Mouse (Mus musculus) thymus, postnatal 0 days (tissue): ENCODE measurements around the gene Nlrx1. TPM values are rescaled to one million over a fixed set of nuclear protein-coding genes. Genes with fewer than 3 reads are reported as not detected.
A peak's percentile ranks its signal among the peaks of the same experiment; 100 is the strongest.
"Not testable (repeated sequence)": the region's sequence is repeated elsewhere in the genome, so short reads cannot be mapped to it uniquely, and the experiment has no call there.

ENCODE experiments used
- DNase-seq: peaks from one replicate; pipeline ENCODE4 v3.0.0-alpha.2; 2015; ENCODE audit warnings: low spot score
- polyA plus RNA-seq: library from polyadenylated mRNA; unstranded; fragments of >200 nt; fragmentation: Nextera tagmentation; extraction: Ambion mirVana; gene quantifications from 2 replicates; pipeline ENCODE4 v1.2.1, GENCODE M21; 2015

The Nlrx1 gene
- polyA plus RNA-seq, result 5.9 and 6.3 TPM in 2 replicates

DNA sequence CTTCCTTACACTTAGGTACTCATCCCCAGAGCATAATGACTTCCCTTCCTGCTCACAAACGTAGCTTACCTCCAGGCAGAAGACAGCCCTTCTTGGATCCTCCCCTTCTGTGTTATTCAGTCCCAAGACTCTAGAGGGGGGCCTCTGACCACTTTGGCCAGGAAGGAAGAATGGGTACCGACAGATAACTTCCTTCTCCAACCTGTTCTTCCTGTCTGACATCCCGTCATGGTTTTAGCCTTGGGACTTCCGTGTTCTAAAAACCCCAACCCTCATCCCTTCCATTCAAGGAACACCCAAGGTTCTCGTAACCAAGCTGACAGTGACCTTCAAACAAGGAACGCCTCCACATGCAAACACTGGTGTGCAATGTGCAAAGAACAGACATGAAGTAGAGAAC lies at the start of gene Nlrx1:
TSS of gene Nlrx1 (minus strand) at position 168 of the 400 bp plus-strand sequence.
- DNase-seq, result no peak

GRCm38 (mm10) chr9:44317452-44317851 lies 49.1 kb upstream of the Nlrx1 start:
- DNase-seq, result no peak

GRCm38 (mm10) chr9:44314910-44315309 lies 46.5 kb upstream of the Nlrx1 start:
- no peak for DNase-seq

GRCm38 (mm10) chr9:44314257-44314547 lies 45.8 kb upstream of the Nlrx1 start:
- no peak for DNase-seq

GRCm38 (mm10) chr9:44313476-44314256 lies 45.3 kb upstream of the Nlrx1 start:
- no peak for DNase-seq

- no peak for DNase-seq
These were observed 43.0 kb upstream of the Nlrx1 start for GRCm38 (mm10) chr9:44311136-44312134.

- DNase-seq, result no peak
These were observed 42.3 kb upstream of the Nlrx1 start for GRCm38 (mm10) chr9:44310750-44311135.

GRCm38 (mm10) chr9:44309756-44310155 lies 41.4 kb upstream of the Nlrx1 start:
- DNase-seq, result no peak

DNA sequence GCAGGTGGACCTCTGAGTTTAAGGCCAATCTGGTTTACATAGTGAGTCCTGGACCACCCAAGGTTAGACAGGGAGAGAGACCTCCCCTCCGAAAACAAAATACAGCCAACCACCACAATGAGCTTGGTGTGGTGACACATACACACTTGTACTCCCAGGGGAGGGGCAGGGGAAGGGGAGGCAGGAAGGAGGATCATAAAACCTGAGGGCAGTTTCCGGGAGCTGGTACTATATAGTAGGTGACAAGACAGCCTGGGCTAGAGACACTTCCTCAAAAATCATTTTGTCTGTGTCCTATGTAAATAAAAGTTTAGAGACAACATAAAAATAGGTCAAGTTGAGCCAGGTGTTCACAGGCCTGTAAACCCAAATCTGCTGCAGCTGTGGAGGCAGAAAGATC lies 38.8 kb upstream of the Nlrx1 start:
- peak; percentile 75 for DNase-seq

DNA sequence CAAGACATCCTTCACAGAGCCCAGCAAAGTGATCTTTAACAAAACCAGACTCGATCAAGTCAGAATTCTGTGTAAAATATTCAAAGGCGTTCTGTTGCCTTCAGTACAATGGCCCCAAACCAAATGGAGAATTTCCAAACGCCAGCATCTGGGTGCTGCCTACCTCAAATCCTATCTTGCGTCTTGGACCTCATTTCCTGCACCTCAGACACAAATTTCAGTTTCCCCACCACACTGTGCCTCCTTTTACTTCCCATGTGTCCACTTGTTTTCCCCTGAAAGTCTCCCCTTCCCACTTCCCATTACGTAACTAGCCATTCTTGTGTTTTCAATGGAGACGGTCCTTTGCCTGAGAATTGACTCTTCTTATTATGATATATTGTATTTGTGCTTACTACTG lies 38.1 kb upstream of the Nlrx1 start:
- no peak for DNase-seq

DNA sequence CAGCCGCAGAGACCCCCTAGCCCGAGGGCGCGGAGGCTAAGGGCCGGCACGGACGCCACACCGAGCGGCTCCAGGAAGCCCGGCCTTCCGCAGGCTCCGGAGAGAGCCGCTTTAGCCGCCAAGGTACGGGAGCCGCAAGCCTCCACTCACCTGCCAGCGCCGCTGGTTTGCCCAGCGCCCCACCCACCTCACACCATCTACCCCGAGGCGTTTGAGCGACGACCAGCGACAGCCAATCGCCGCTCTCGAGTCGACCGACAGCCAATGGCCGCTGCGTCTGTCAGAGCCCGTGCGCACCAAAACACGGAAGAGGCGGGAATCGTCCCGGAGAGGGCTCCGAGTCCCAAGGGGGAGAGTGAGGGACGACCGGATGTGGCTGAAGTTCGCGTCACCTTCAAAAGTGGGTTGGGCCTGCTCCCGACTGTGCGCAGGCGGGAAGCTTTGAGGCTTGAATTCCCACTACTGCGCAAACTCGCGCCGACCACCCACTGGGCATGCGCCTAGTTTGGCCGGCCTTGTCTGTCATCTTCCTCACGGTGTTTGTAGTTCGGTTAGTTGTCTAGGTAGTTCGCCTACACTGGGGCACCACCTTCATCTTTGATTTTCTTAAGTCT lies 37.2 kb upstream of the Nlrx1 start, which contains the start of gene Hinfp:
TSS of gene Hinfp (minus strand) at position 206 of the 614 bp plus-strand sequence.
- DNase-seq, result peak; percentile 99

- not testable (repeated sequence) for DNase-seq
These were observed 31.6 kb upstream of the Nlrx1 start for GRCm38 (mm10) chr9:44300001-44300400.

GRCm38 (mm10) chr9:44292490-44292889 lies 24.1 kb upstream of the Nlrx1 start:
- peak; percentile 72 for DNase-seq

- DNase-seq, result no peak
These were observed 20.5 kb upstream of the Nlrx1 start for GRCm38 (mm10) chr9:44288959-44289291.

GRCm38 (mm10) chr9:44288076-44288958 lies 19.9 kb upstream of the Nlrx1 start, which contains the start of gene Abcg4:
Abcg4 (minus strand) TSS chr9:44288615.
- no peak for DNase-seq

DNA sequence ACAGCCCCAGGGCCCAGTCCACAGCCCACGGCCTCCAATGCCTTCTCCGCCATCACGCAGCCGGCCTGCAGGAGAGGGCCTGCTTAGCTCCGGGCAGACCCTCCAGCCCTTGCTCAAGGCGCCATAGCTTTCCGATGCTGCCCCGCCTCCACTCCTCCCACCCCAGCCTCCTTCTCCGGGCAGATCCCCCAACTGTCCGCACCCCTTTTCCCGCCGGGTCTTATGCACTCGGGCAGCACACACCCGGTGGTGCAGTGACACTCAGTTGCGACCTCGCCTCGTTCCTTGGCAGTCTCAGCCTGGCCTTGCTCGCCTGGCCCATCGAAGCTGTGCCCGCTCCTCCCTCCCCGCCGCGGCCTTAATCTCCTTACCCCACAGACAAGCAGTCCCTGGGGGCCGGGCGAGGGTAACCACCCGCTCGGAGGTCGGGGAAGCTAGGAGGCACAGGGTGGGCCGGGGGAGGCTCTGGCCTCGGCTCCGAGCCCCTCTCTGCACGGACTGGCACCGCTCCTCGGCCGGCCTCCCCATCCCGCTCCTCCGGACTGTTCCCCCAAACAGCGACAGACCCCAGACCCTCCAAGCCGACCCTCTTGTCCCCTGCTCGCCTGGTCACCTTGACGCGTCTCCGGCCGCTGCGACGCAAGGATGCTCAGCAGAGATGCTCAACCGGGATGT lies 19.1 kb upstream of the Nlrx1 start:
- DNase-seq, result no peak

DNA sequence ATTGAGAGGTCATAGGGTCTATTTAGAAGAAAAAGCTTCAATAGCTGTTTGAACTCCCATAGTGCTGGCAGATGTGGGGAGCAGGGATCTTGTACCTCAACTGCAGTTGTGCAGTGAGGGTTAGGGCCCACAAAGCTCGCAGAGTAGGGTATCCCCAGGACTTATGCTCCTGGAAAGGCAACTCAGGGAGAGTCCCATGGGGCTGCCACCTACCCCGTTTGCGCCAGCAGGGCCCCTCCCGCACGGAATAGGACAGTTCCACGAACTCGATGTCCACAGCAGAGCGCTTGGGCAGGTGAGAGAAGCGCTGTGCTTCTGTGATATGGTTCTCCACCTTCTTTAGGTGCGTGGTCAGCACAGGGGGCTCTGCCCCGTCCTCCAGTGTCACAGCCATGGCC lies 18.6 kb upstream of the Nlrx1 start:
- no peak for DNase-seq

- DNase-seq, result no peak
These were observed 18.0 kb upstream of the Nlrx1 start for GRCm38 (mm10) chr9:44286256-44286850.

GRCm38 (mm10) chr9:44283183-44283582 lies 14.8 kb upstream of the Nlrx1 start:
- no peak for DNase-seq

- no peak for DNase-seq
These were observed 1.6 kb upstream of the Nlrx1 start for GRCm38 (mm10) chr9:44269973-44270372.
